Comparison of ENCODE assay signal across 20 mouse cellular contexts in genomic region chr17:89802148-89802547, GRCm38 (mm10).
DNase-seq lines count a peak whose midpoint lies in the region.
"Had no signal": no experiment of that assay in that cellular context is flagged by ENCODE, and none has a peak within 500 bp of the region (broad histone marks: within the 10 kb centered on the region; RNA-seq: fewer than 3 reads in every experiment).

No protein-coding gene starts in this region.

- intact Hi-C loops in left cerebral cortex, postnatal 4 days (cut with DNase I): no loop called here
- intact Hi-C loops in left cerebral cortex, postnatal 36 days (cut with DNase I): no loop called here

- H3K27me3 ChIP-seq in midbrain, embryonic 10.5 days (ENCODE audit: low read depth, poor library complexity, severe bottlenecking): no peaks in the 10 kb centered on the region
- H3K27me3 ChIP-seq: CH12.LX; forebrain, embryonic 12.5 days; heart, embryonic 13.5 days; hindbrain, embryonic 12.5 days; intestine, embryonic 15.5 days; kidney, embryonic 15.5 days; Patski had no signal

- H3K36me3 ChIP-seq in midbrain, embryonic 10.5 days: no peaks in the 10 kb centered on the region
- H3K36me3 ChIP-seq: forebrain, embryonic 12.5 days; heart, embryonic 13.5 days; hindbrain, embryonic 12.5 days; intestine, embryonic 15.5 days; kidney, embryonic 15.5 days had no signal

- no peaks in the 10 kb centered on the region for H3K9me3 ChIP-seq in midbrain, embryonic 10.5 days (replicated peaks)
- H3K9me3 ChIP-seq: forebrain, embryonic 12.5 days; hindbrain, embryonic 12.5 days; intestine, embryonic 15.5 days; kidney, embryonic 15.5 days had no signal

- DNase-seq in left cerebral cortex, postnatal 4 days: peak; percentile 35
- DNase-seq in left cerebral cortex, postnatal 36 days (ENCODE audit: low spot score in 2 of 2): no peak
- peak; percentile 82 to 84 for DNase-seq in cerebellum, adult 18-20 months
- peak; percentile 90 for DNase-seq in cerebellum, adult 9-11 months
- peak; percentile 83 to 84 for DNase-seq in cerebellum, postnatal 36 days
- DNase-seq in midbrain, embryonic 10.5 days (ENCODE audit: low spot score): no peak
- DNase-seq in heart, adult 18-20 months: no peak
- no peak for DNase-seq in heart, adult 8-10 months (ENCODE audit: low spot score)
- DNase-seq: adrenal gland, postnatal 14 days; forebrain, postnatal 0 days; gastrocnemius, postnatal 14 days; heart, postnatal 4 days; kidney, adult 2 months had no signal

- H3K4me3 ChIP-seq in midbrain, embryonic 10.5 days: no peak overlapping the region
- H3K4me3 ChIP-seq: forebrain, embryonic 12.5 days; heart, embryonic 13.5 days; hindbrain, embryonic 12.5 days; intestine, embryonic 15.5 days; kidney, embryonic 15.5 days had no signal

- 85% methylated on average over 1 of the region's 1 CpGs for WGBS in midbrain, embryonic 10.5 days

- no peak overlapping the region for H3K27ac ChIP-seq in midbrain, embryonic 10.5 days (replicated peaks)
- H3K27ac ChIP-seq: forebrain, embryonic 12.5 days; heart, embryonic 13.5 days; hindbrain, embryonic 12.5 days; intestine, embryonic 15.5 days; kidney, embryonic 15.5 days had no signal

- no peaks in the 10 kb centered on the region for H3K4me1 ChIP-seq in midbrain, embryonic 10.5 days
- H3K4me1 ChIP-seq: forebrain, embryonic 12.5 days; heart, embryonic 13.5 days; hindbrain, embryonic 12.5 days; intestine, embryonic 15.5 days; kidney, embryonic 15.5 days had no signal

Comparison
In these comparisons a context has a peak if more than half of its experiments do, and no peak if none do; other contexts are left out.
1. DNase-seq: peak in left cerebral cortex, postnatal 4 days (single experiment), cerebellum, adult 18-20 months (2 of 2), cerebellum, adult 9-11 months (single experiment) and cerebellum, postnatal 36 days (2 of 2); none in left cerebral cortex, postnatal 36 days (0 of 2), midbrain, embryonic 10.5 days (single experiment), heart, adult 18-20 months (0 of 2) and heart, adult 8-10 months (single experiment).